Mouse (Mus musculus) small intestine, adult 10 weeks (tissue): ENCODE results near the gene Ndufs6. TPM values are rescaled to one million over a fixed set of nuclear protein-coding genes. Genes with fewer than 3 reads are reported as not detected.

Experiments used
- polyA plus RNA-seq: library from polyadenylated mRNA; stranded (reverse); fragments of 350-450 nt; fragmentation: Illumina TruSeq; extraction: RNeasy Lipid Tissue Mini Kit (QIAGEN cat#74804); gene quantifications from one replicate; pipeline ENCODE4 v1.2.3, GENCODE M21; 2014; ENCODE audit warnings: low replicate concordance

Gene Ndufs6
- 39.8 TPM for polyA plus RNA-seq

DNA sequence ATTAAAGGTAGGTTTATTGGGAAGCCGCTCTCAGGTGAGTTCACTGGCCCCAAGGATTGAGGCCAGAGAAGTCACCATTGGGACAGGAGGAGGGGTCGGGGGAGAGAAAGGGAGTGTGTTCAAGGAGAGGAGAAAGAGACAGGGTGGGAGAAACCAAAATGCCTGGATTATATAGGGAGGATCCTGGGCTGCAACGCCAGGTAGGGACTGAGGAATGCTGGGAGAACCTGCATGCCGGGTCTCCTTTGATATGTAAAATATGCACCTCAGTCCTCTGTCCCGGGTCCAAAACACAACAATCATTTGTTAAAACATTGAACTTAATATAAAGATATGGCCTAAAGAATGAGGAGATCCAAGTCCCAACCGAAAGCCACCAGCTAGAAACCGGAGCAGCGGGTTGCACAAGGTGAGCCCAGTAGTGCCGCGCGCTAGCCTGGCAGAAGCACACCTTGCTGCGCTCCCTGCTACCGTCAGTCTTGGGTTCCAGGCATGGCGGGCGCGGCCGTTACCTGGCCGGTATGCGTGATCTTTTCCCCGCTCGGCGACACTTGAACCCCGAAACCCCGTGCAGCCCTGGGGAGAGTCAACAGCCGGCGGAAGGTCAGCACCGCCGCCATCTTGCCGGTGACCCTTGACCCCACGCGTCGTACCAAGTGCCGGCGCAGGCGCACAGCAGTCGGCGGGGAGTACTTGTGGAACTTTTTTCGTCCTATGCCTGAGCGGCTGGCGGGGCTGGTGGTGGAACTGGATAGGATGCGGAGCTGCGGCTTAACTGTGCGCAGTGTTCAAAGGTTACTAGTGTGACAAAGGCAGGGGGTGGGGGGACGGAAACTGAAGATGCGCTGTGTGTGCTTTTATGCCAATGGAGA is at the start of gene Ndufs6, which contains the start of gene Mrpl36:
Ndufs6 (minus strand) TSS at position 716 of the 872 bp plus-strand sequence.
Mrpl36 (plus strand) TSS at position 687 of the 872 bp plus-strand sequence.

Other genes starting within 250 kb of the Ndufs6 start
- gene Irx4, start 68.1 kb downstream of the Ndufs6 start, polyA plus RNA-seq = not detected
- 68.4 TPM for gene Mrpl36, start within 50 bp of the Ndufs6 start, polyA plus RNA-seq
- 2.5 TPM for gene Lpcat1, start 138.7 kb upstream of the Ndufs6 start, polyA plus RNA-seq
- 0.78 TPM for gene Slc6a3, start 208.2 kb upstream of the Ndufs6 start, polyA plus RNA-seq